Mouse (Mus musculus) neural tube, embryonic 14.5 days (tissue): ENCODE results near the gene Klhl9. TPM values are rescaled to one million over a fixed set of nuclear protein-coding genes. Genes with fewer than 3 reads are reported as not detected.

Source experiments
- ATAC-seq: fragments of 200-750 bp; cut with Nextera tagmentation; 2 replicates; pipeline ENCODE4 v1.8.0; 2017; ENCODE audit warnings: low read depth, mild to moderate bottlenecking, moderate TSS enrichment, moderate library complexity
- H3K27ac ChIP-seq: fragments of 300-500 bp; sonication (generic); 2 replicates; pipeline ENCODE4 v1.5.1; 2014; ENCODE audit warnings: low read depth, mild to moderate bottlenecking, control low read depth, low read length, moderate library complexity, mixed read lengths
- H3K27me3 ChIP-seq: fragments of 300-500 bp; sonication (generic); 2 replicates; pipeline ENCODE4 v1.6.1; 2014; ENCODE audit warnings: low read length; ENCODE audit not compliant: control insufficient read depth, insufficient read depth
- H3K36me3 ChIP-seq: fragments of 300-500 bp; sonication (generic); 2 replicates; pipeline ENCODE4 v1.6.1; 2014; ENCODE audit warnings: low read length, mixed read lengths; ENCODE audit not compliant: control insufficient read depth, insufficient read depth
- H3K4me1 ChIP-seq: fragments of 300-500 bp; sonication (generic); 2 replicates; pipeline ENCODE4 v1.6.1; 2014; ENCODE audit warnings: low read length; ENCODE audit not compliant: control insufficient read depth, insufficient read depth
- H3K4me2 ChIP-seq: fragments of 300-500 bp; sonication (generic); 2 replicates; pipeline ENCODE4 v1.6.1; 2014; ENCODE audit warnings: mild to moderate bottlenecking, low read depth, low read length, control low read depth
- H3K4me3 ChIP-seq: fragments of 300-500 bp; sonication (generic); 2 replicates; pipeline ENCODE4 v1.5.1; 2014; ENCODE audit warnings: low read depth, low read length, control low read depth, mixed read lengths
- H3K9ac ChIP-seq: fragments of 300-500 bp; sonication (generic); replicated peaks from 2 replicates; pipeline ENCODE4 v1.6.1; 2014; ENCODE audit warnings: low read depth, mild to moderate bottlenecking, control low read depth, low read length, mixed read lengths
- H3K9me3 ChIP-seq: fragments of 300-500 bp; sonication (generic); 2 replicates; pipeline ENCODE4 v1.6.1; 2016; ENCODE audit warnings: low read length; ENCODE audit not compliant: control insufficient read depth
- WGBS: fragments of 180-500 bp; shearing (Covaris S2); extraction: QIAGEN DNeasy Blood & Tissue Kit; methylation state at CpG from one replicate; pipeline ENCODE4 v1.1.7; 2014; 5-methylcytosine and 5-hydroxymethylcytosine counted together
- polyA plus RNA-seq: library from polyadenylated mRNA; unstranded; fragments of >200 nt; fragmentation: Nextera tagmentation; extraction: Ambion mirVana; gene quantifications from 2 replicates; pipeline ENCODE4 v1.2.1, GENCODE M21; 2014

The Klhl9 gene
- polyA plus RNA-seq, 1 experiment from 2014 or later: 129 TPM

GRCm38 (mm10) chr4:88676824-88677223, 45.4 kb downstream of the Klhl9 start, which contains the start of gene Ifna16:
TSS of gene Ifna16 (minus strand) at chr4:88676924.
- no peaks in the 10 kb centered on the region for H3K4me1 ChIP-seq
- WGBS: 86% methylated on average over 1 of the region's 1 CpGs
- H3K36me3 ChIP-seq: no peaks in the 10 kb centered on the region
- H3K4me3 ChIP-seq: no peak within 1 kb of the TSS
- no peaks in the 10 kb centered on the region for H3K9me3 ChIP-seq
- no peak for ATAC-seq
- no peak within 1 kb of the TSS for H3K4me2 ChIP-seq
- H3K9ac ChIP-seq: no peak within 1 kb of the TSS
- H3K27me3 ChIP-seq: no peaks in the 10 kb centered on the region
- no peak within 1 kb of the TSS for H3K27ac ChIP-seq

Other genes with a start within 250 kb of the Klhl9 start
- gene Ifnb1, start 199.7 kb downstream of the Klhl9 start, polyA plus RNA-seq: not detected in 2 replicates
- gene Ifna15, start 164.2 kb downstream of the Klhl9 start, polyA plus RNA-seq: not detected in 2 replicates
- not detected in 2 replicates for gene Ifna14, start 150.7 kb downstream of the Klhl9 start, polyA plus RNA-seq
- gene Ifna9, start 130.1 kb downstream of the Klhl9 start, polyA plus RNA-seq: not detected in 2 replicates
- gene Ifna12, start 119.1 kb downstream of the Klhl9 start, polyA plus RNA-seq: not detected in 2 replicates
- not detected in 2 replicates for gene C87499, start 88.1 kb downstream of the Klhl9 start, polyA plus RNA-seq
- gene Ifna13, start 78.0 kb downstream of the Klhl9 start, polyA plus RNA-seq: not detected in 2 replicates
- not detected in 2 replicates for gene Ifna16, start 45.5 kb downstream of the Klhl9 start, polyA plus RNA-seq
- gene Ifna2, start 38.6 kb downstream of the Klhl9 start, polyA plus RNA-seq: not detected in 2 replicates
- gene Ifnab, start 31.1 kb downstream of the Klhl9 start, polyA plus RNA-seq: not detected in 2 replicates
- 1.6 and 2.6 TPM in 2 replicates for gene Gm26566, start 660 bp downstream of the Klhl9 start, polyA plus RNA-seq
- gene Gm13271, start 32.4 kb upstream of the Klhl9 start, polyA plus RNA-seq: not detected in 2 replicates
- not detected in 2 replicates for gene Gm13283, start 37.7 kb upstream of the Klhl9 start, polyA plus RNA-seq
- not detected in 2 replicates for gene Gm13290, start 51.4 kb upstream of the Klhl9 start, polyA plus RNA-seq
- gene Gm13289, start 54.5 kb upstream of the Klhl9 start, polyA plus RNA-seq: not detected in 2 replicates
- not detected in 2 replicates for gene Gm13272, start 57.4 kb upstream of the Klhl9 start, polyA plus RNA-seq
- gene Ifnz, start 59.7 kb upstream of the Klhl9 start, polyA plus RNA-seq: not detected in 2 replicates
- gene Gm13276, start 63.2 kb upstream of the Klhl9 start, polyA plus RNA-seq: not detected in 2 replicates
- gene Gm13277, start 66.2 kb upstream of the Klhl9 start, polyA plus RNA-seq: not detected in 2 replicates
- gene Gm13278, start 69.1 kb upstream of the Klhl9 start, polyA plus RNA-seq: not detected in 2 replicates
- gene Gm13275, start 72.0 kb upstream of the Klhl9 start, polyA plus RNA-seq: not detected in 2 replicates
- not detected in 2 replicates for gene Gm13279, start 74.9 kb upstream of the Klhl9 start, polyA plus RNA-seq
- not detected in 2 replicates for gene Gm13285, start 77.2 kb upstream of the Klhl9 start, polyA plus RNA-seq
- gene Gm13287, start 80.8 kb upstream of the Klhl9 start, polyA plus RNA-seq: not detected in 2 replicates
- gene Gm13288, start 83.1 kb upstream of the Klhl9 start, polyA plus RNA-seq: not detected in 2 replicates
- gene Ifna7, start 93.8 kb upstream of the Klhl9 start, polyA plus RNA-seq: not detected in 2 replicates
- gene Ifna11, start 97.5 kb upstream of the Klhl9 start, polyA plus RNA-seq: not detected in 2 replicates
- gene Ifna6, start 105.0 kb upstream of the Klhl9 start, polyA plus RNA-seq: not detected in 2 replicates
- gene Ifna5, start 113.1 kb upstream of the Klhl9 start, polyA plus RNA-seq: not detected in 2 replicates
- not detected in 2 replicates for gene Ifna4, start 119.4 kb upstream of the Klhl9 start, polyA plus RNA-seq
- not detected in 2 replicates for gene Ifna1, start 127.6 kb upstream of the Klhl9 start, polyA plus RNA-seq
- not detected in 2 replicates for gene Ifne, start 157.7 kb upstream of the Klhl9 start, polyA plus RNA-seq